Mouse (Mus musculus): Measurements from ENCODE around the gene Tctex1d4.

Tctex1d4 gene

DNA sequence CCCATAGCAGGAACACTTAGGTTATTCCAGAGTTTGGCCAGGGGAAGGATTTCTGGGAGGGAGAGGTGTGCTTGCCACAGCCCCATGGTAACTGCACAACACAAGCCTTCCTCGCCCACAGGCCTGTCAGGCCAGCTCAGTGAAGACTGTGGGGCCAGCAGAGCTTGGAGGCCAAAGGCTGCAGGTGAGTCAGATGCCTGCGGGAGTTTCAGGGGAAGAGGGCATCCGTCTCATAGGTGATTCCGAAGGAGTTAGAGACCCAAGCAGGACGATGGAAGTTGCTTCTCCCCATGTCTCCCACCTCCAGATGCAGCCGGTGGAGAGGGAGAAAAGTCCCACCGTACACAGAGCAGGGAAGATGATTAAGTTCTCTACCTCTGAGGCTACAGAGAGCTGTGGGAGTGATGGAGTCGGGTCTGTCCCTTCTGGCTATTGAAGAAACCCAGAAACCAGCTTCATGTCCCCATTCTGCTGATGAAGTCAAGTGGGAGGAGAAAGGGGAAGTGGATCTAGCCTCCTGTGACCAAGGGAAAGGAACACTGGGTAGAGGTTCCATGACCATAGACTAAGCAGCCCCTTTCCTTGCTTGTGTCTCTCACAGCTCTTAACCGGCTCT lies at the start of gene Tctex1d4:
Tctex1d4 (plus strand) TSS at position 120 of the 616 bp plus-strand sequence.
- DNase-seq (ENCODE audit: low read depth, low spot score) = no peak

DNA sequence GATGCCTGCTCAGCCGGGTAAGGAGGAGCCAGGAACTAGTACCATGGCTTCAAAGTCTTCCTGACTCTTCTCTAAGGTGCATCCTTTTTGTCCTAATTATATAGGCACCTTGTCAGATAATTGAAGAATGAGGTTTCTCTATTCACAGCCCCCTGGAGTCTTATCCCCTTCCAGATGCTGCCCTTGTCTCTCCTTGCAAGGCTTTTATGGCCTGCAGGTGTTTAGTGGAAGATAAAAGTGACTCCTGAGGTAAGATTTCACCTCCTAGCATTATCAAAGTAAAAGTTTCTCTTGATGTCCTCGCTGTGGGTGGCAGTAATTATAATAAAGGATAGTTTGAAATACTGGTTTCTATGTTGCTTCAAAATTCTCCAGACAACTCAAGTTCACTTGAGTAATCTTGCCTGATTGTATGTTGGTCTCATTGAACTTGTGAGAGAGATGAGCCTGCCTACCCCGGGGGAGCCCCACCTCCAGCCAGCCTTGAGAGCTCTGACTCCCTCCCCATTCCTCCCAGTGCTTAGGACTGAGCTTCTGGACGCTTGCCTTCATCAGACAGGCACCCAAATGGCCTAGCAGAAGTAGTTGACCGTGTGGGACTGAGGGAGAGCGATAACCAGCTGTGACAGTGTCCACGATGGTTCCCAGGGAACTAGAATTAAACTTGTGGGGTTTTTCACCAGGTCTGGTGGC lies 38.5 kb upstream of the Tctex1d4 start:
- DNase-seq (ENCODE audit: low read depth, low spot score) = no peak

DNA sequence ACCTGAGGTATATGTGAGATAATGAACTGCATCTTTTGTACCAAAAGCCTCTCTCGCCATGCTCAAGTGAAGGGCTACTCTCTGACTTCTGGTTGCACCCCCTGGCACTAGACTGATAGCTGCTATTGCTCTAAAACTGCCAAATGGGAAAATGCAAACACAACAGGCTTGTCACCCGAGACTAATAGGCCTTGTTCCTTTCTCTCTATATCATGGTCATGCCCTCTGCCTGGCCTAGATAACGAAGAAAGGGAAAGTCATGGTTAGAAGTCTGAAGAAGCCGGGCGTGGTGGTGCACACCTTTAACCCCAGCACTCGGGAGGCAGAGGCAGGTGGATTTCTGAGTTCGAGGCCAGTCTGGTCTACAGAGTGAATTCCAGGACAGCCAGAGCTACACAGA lies 36.0 kb upstream of the Tctex1d4 start:
- no peak for DNase-seq (ENCODE audit: low read depth, low spot score)

DNA sequence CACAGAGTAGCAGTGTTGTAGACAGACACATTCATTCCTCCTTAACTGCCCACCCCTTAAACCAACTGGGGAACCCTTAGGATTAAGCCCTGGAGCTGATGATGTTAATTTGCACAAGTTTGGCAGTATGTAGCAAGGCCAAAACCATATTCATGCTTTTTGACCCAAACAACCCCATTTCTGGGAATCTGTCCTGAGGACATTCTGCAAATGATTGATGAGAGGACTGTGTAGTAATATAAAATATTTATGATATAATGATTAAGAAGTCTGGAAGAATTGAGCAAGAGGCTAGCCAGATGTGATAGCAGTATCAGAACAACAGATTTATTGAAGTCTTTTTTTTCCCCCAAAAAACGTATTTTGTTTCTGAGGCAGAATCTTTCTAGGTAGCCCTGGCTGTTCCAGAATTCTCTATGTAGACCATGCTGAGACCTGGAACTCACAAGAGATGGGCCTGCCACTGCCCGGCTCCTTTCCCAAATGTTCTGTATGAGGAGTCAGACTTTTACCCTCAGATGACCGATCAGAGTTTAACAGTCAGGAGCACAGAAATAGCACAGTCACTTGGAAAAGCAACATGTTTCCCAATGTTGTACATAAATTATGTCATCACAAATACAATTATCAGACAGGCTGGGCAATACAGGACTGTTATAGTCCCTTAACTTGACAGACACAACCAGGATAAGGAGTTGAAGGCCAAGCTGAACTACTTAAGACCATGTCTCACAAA lies 31.8 kb upstream of the Tctex1d4 start:
- DNase-seq (ENCODE audit: low read depth, low spot score) = no peak

DNA sequence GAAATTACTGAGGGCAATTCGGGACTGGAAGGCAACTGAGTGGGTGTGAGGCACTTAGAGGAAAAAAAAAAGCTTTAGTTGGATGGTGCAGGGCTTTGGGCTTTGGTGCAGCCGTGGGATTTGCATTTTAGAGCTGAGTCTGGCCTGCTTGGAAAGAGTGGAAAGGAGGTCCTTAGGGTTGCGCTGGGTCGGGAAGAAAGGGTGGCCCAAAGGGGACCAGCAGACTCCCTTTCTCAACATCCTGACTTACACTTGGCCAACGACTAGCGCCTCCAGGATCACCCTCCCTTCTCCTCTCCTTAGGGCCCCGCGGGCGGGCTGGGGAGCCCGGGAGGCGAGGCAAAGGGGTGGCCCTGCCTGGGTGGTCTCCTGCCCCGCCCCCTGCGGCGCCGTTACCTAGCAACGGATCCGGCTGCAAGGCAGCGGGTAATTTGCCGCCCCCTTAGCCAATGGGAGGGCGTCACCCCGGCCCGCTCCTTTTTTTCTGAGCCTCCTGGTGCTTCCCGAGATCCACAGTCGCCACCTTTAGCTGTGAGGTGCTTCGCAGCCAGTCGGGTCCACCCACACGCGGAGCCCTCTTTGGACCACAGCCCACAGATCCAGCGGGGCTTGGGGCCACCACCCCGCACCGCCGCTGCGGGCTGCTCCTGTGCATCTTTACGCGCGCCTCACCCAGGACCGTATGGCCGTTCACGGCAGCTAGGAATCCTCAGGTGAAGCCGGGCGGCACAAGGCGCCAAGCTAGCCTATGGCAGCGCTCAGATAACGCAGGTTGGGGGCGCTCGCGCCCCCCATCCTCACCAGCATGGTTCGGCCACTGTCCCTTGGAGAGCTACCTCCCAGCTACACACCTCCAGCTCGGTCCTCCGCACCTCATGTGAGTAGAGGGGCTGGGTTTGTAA lies 30.8 kb upstream of the Tctex1d4 start, which contains the start of gene Ptch2:
Ptch2 (plus strand) TSS at position 525 of the 902 bp plus-strand sequence.
- peak; percentile 93 for DNase-seq (ENCODE audit: low read depth, low spot score)

DNA sequence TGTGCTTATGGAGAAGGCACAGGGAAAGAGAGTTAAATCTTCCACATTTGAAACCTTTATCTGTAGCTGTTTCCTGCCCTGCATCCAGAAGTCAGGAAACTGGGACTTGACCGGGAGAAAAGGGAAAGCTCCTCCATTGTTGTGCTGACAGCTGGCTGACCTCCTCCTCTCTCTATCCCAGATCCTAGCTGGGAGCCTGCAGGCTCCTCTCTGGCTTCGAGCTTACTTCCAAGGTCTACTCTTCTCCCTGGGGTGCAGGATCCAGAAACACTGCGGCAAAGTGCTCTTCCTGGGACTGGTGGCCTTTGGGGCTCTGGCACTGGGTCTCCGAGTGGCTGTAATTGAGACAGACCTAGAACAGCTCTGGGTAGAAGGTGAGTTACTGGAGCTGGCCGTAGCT lies 29.9 kb upstream of the Tctex1d4 start:
- no peak for DNase-seq (ENCODE audit: low read depth, low spot score)

DNA sequence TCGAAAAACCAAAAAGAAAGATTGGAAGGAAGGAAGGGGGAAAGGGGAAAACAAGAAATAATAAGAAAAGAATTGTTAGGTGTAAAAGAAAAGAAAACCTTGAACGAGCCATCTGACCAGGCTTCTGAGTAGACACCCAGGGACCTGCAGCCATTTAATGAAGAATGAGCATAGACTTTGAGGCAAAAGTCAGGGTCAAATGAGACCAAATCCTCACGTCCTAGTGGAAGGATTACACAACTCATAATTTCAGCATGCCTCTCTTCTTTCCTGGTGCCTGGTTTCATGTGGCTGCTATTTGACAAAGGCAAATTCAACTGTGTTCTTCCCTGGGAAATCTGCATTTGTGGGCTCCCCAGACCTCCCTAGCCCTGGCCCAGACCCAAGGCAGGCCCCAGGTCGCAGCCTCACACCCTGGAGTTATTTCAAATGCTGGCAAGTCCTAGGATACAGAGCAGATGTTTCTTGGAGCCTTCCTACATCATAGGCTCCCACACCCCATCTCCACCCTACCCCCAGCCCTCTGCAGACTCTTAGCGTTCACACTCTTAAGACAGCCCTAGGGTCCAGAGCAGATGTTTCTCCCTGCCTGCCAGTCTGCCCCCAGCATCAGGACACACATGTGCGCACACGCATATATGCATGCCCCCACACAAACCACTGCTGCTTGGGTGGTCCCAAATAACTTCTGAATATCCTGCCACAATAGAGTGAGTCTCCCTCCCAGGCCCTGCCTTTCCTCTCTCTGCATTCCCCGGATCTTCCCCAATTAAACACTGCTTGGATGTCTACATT lies 28.4 kb upstream of the Tctex1d4 start:
- peak; percentile 33 for DNase-seq (ENCODE audit: low read depth, low spot score)

DNA sequence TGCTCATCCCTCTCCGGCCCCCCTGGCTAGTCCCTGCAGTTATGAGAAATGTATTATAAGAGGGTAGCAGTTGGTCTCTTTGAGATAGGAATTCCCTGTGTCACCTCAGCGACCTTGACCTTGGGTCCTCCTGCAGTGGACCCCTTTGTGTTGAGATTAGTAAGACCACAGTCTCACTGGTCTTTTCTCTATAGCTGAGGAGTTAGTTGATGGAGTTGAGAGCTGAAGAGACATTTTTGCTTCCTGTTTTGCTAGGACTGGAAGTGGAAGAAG lies 27.9 kb upstream of the Tctex1d4 start:
- peak; percentile 56 for DNase-seq (ENCODE audit: low read depth, low spot score)

DNA sequence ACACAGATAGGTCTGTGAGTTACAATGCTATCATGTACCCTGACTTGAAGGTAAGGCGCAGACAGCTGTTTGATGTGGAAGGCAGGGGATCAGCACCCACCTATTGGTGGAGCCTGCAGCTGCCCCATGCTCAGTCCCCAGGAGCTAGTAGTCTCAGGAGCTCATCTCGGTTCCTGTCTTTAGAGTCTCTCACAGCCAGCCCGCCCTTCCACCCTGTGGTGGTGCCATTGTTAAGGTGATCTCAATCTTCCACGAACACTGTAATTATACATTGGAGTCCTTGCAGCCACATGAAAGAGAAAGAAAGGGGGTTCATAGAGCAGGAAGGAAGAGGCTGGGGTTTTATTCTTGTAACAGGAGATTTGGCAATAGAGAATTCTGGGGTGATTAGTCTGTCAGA lies 26.6 kb upstream of the Tctex1d4 start:
- no peak for DNase-seq (ENCODE audit: low read depth, low spot score)

DNA sequence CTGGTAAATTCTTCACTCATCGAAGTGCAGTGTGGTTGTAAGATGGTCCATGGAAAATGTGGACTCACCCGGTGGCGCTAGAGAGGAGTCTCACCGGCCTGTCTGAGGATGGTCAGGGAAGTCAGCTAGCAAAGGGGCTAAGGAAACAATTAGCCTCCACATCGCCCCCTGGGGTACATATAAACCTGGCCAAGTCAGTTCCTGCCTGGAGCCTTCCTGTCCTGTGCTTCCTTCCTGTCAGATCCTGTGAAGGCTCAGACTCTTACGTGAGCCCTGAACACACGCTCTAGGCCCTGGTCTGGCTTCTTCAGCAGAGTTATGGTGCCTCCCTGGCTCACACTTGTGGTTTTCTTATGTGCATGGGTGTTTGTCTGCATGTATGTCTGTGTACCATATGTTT lies 25.4 kb upstream of the Tctex1d4 start:
- DNase-seq (ENCODE audit: low read depth, low spot score) = peak; percentile 93

DNA sequence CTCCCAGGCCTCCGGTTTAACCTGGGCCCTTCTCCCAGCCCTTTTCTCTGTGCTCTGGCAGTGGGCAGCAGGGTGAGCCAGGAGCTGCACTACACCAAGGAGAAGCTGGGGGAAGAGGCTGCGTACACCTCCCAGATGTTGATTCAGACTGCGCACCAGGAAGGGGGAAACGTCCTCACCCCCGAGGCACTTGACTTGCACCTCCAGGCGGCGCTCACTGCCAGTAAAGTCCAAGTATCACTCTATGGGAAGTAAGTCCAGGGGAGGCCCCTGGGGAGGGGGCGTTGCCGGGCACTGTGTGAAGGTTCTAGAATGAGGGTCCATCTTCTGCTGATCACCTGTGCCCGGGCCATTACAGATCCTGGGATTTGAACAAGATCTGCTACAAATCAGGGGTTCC lies 21.9 kb upstream of the Tctex1d4 start:
- peak; percentile 42 for DNase-seq (ENCODE audit: low read depth, low spot score)

DNA sequence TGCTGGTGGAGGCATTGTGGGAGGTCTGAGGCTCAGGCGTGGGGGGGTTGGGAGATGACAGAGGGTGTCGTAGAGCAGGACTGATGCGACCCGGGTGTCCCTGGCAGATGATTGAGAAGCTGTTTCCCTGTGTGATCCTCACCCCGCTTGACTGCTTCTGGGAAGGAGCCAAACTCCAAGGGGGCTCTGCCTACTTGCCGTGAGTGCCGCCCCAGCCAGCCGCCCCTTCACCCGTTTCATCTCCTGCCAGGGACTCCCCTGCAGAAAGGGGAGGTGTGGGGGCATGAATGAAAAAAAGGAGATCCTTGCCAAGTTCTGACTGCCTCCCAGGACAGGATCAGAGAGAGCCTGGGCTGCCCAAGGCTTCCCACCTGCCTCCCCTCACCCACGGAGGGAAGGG lies 21.5 kb upstream of the Tctex1d4 start:
- DNase-seq (ENCODE audit: low read depth, low spot score) = no peak

DNA sequence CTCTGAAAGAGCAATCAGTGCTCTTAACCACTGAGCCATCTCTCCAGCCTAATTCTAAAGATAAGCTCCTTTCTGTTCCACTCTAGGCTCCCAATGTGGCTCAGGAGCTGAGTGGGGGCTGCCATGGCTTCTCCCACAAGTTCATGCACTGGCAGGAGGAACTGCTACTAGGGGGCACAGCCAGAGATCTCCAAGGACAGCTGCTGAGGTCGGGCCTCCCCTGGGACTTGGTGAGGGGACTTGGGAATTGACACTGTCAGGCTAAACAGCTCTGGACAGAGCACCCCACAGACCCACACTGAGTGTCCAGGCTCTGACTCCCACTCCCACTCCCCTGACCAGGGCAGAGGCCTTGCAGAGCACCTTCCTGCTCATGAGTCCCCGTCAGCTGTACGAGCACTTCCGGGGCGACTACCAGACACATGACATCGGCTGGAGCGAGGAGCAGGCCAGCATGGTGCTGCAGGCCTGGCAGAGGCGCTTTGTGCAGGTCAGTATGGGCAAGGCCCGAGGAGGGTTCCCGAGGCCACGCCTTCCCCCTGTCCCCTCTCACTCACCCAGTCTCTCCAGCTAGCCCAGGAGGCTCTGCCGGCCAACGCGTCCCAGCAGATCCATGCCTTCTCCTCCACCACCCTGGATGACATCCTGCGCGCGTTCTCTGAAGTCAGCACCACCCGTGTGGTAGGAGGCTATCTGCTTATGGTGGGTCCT lies 18.6 kb upstream of the Tctex1d4 start:
- DNase-seq (ENCODE audit: low read depth, low spot score) = no peak

DNA sequence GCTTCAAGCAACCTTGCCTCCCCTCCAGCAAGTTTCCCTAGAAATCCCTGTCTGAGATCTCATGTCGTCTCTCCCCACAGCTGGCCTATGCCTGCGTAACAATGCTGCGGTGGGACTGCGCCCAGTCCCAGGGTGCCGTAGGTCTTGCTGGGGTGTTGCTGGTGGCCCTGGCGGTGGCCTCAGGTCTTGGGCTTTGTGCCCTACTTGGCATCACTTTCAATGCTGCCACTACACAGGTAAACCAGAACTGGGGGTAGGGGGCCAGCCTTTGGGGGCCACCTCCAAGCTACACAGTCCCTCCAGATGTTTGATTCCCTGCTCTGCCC lies 18.1 kb upstream of the Tctex1d4 start:
- DNase-seq (ENCODE audit: low read depth, low spot score) = no peak

DNA sequence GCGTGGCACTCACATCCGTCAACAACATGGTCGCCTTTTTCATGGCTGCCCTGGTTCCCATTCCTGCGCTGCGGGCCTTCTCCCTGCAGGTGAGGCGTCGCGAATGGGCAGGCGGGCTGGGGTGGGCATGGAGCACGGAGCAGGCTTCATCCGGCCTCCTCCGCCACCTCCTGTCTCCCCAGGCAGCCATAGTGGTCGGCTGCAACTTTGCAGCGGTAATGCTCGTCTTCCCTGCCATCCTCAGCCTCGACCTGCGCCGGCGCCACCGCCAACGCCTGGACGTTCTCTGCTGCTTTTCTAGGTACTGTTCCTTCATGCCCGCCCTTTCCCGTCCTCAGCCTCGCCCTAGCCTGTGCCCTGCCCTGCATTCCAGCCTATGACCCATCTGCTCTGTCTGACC lies 17.3 kb upstream of the Tctex1d4 start:
- no peak for DNase-seq (ENCODE audit: low read depth, low spot score)

DNA sequence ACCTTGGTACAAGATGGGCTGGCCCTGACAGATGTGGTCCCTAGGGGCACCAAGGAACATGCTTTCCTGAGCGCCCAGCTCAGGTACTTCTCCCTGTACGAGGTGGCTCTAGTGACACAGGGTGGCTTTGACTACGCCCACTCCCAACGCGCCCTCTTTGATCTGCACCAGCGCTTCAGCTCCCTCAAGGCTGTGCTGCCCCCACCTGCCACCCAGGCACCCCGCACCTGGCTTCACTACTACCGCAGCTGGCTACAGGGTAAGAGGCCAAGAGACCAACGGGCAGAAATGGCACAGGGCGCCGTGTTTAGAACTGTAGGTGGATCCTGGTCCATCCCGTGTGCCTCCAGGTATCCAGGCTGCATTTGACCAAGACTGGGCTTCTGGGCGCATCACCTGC lies 16.3 kb upstream of the Tctex1d4 start:
- no peak for DNase-seq (ENCODE audit: low read depth, low spot score)

DNA sequence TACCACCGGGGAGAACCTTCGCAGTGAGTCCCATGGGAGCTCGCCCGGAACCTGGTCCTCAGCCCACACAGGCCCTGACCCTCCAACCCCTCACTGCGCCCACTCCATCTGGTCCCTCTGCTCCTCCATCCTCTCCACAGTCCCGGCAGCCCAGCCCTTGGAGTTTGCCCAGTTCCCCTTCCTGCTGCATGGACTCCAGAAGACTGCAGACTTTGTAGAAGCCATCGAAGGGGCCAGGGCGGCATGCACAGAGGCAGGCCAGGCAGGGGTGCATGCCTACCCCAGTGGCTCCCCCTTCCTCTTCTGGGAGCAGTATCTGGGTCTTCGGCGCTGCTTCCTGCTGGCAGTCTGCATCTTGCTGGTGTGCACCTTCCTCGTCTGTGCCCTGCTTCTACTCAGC lies 15.6 kb upstream of the Tctex1d4 start:
- no peak for DNase-seq (ENCODE audit: low read depth, low spot score)

DNA sequence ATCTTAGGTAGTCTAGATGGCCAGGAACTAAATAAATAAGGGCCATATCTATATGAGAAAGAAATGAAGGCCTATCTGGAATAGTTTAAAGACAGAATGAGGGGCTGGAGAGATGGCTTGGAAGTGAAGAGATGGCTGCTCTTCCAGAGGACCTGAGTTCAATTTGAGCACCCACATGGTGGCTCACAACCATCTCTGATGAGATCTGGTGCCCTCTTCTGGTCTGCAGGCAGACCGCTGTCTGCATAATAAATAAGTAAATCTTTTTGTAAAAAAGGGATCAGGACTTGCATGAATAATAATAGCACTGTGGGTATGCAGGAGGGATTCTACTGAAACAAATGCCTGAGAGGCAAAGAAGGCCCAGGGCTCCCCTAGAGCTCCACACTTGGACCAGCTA lies 13.4 kb upstream of the Tctex1d4 start:
- peak; percentile 65 for DNase-seq (ENCODE audit: low read depth, low spot score)

DNA sequence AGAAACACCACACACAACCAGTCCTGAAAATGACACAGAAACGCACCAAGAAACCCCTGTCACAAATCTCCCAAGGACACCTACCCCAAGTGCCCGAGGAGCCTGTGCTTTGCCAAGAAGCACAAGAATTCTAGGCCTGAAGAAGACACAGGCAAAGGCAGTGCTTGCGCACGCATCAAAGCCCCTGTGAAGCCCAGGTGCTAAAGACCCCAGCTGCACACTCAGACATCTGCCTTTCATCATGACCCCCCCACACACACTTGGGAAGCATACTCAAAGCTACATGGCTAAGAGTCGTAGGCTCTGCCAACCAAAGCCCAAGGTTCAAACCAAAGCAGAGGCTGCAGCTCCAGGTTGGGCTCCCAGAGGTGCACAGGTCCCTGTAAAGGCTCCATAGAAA lies 11.0 kb upstream of the Tctex1d4 start:
- no peak for DNase-seq (ENCODE audit: low read depth, low spot score)

DNA sequence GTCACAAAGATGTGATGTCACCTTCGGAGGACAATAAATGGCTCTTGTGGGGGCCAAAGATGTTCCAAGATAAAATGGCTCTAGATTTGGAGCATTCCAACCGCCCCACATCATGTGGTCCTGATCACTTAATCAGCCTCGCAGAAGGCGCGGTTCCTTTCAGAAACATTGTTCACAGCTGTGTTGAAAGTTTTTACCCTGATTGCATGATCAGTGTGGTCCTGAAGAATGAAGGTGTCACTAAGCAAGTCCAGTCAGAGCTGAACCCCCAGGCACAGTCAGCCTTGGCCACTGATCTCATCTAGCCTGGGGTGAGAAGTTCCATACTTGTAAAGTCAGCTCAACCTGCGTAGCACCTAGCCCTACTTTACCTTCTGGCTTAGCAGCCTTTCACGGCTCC lies 8.7 kb upstream of the Tctex1d4 start:
- no peak for DNase-seq (ENCODE audit: low read depth, low spot score)

DNA sequence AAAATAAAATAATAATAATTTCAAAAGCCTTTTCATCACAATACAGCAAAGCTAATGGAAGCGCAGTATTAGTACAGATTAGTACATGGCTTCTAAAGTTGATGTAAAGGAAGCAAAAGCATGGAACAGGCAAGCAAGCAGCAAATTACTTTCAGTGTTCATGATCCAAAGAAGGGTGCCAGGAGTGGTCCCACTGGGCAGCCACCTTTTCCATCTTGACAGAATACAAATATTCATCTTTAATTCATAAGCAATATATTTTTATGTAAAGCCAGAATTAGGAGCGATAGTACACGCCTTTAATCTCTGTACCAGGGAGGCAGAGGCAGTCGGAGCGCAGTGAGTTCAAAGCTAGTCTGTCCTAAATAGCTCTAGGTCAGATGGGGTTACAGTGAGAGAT lies 7.0 kb upstream of the Tctex1d4 start:
- no peak for DNase-seq (ENCODE audit: low read depth, low spot score)
